Mouse (Mus musculus) lung, embryonic 14.5 days (tissue): ENCODE measurements around the gene Yae1d1. TPM values are rescaled to one million over a fixed set of nuclear protein-coding genes. Genes with fewer than 3 reads are reported as not detected.
"Not testable (repeated sequence)": the region's sequence is repeated elsewhere in the genome, so short reads cannot be mapped to it uniquely, and the experiment has no call there.

Experiments used
- ATAC-seq: fragments of 200-750 bp; cut with Nextera tagmentation; 2 replicates; pipeline ENCODE4 v1.8.0; 2017; ENCODE audit warnings: mild to moderate bottlenecking, moderate TSS enrichment, moderate library complexity; ENCODE audit not compliant: insufficient read depth
- DNase-seq: peaks from one replicate; pipeline ENCODE4 v3.0.0-alpha.2; 2015
- H3K27ac ChIP-seq: fragments of 300-500 bp; sonication (generic); 2 replicates; pipeline ENCODE4 v1.5.1; 2014; ENCODE audit warnings: low read depth, mild to moderate bottlenecking, moderate library complexity
- H3K27me3 ChIP-seq: fragments of 300-500 bp; sonication (generic); 2 replicates; pipeline ENCODE4 v1.6.1; 2014; ENCODE audit warnings: low read length, control low read depth; ENCODE audit not compliant: insufficient read depth
- H3K36me3 ChIP-seq: fragments of 300-500 bp; sonication (generic); 2 replicates; pipeline ENCODE4 v1.6.1; 2014; ENCODE audit warnings: control low read depth; ENCODE audit not compliant: insufficient read depth
- H3K4me1 ChIP-seq: fragments of 300-500 bp; sonication (generic); 2 replicates; pipeline ENCODE4 v1.6.1; 2014; ENCODE audit warnings: antibody characterized with exemption, control low read depth; ENCODE audit not compliant: insufficient read depth
- H3K4me2 ChIP-seq: fragments of 300-500 bp; sonication (generic); 2 replicates; pipeline ENCODE4 v1.6.1; 2014; ENCODE audit warnings: mild to moderate bottlenecking
- H3K4me3 ChIP-seq: fragments of 300-500 bp; sonication (generic); 2 replicates; pipeline ENCODE4 v1.5.1; 2014; ENCODE audit warnings: low read depth, low read length
- H3K9ac ChIP-seq: fragments of 300-500 bp; sonication (generic); 2 replicates; pipeline ENCODE4 v1.6.1; 2014
- H3K9me3 ChIP-seq: fragments of 300-500 bp; sonication (generic); 2 replicates; pipeline ENCODE4 v1.6.1; 2016; ENCODE audit warnings: low read depth, low read length, control low read depth
- CTCF ChIP-seq: IDR thresholded peaks from 2 replicates; pipeline ENCODE4 v1.5.1; 2016; ENCODE audit warnings: antibody characterized with exemption, low read depth
- WGBS: fragments of 180-500 bp; shearing (Covaris S2); extraction: QIAGEN DNeasy Blood & Tissue Kit; methylation state at CpG from one replicate; pipeline ENCODE4 v1.1.7; 2014; 5-methylcytosine and 5-hydroxymethylcytosine counted together
- polyA plus RNA-seq: library from polyadenylated mRNA; unstranded; fragments of >200 nt; fragmentation: Nextera tagmentation; extraction: Ambion mirVana; gene quantifications from 2 replicates; pipeline ENCODE4 v1.2.1, GENCODE M21; 2014

Gene Yae1d1
- polyA plus RNA-seq, 1 experiment from 2014 or later = 75.2 TPM

- H3K36me3 ChIP-seq = no peaks in the 10 kb centered on the region
- WGBS = 49% methylated on average over 1 of the region's 1 CpGs
- no peak overlapping the region for H3K27ac ChIP-seq
- H3K9ac ChIP-seq = no peak overlapping the region
- H3K4me1 ChIP-seq = no peaks in the 10 kb centered on the region
- no peak overlapping the region for H3K4me2 ChIP-seq
- no peaks in the 10 kb centered on the region for H3K27me3 ChIP-seq
- ATAC-seq (no peak), DNase-seq (no peak)
- TF ChIP-seq CTCF = no peak
- no peak overlapping the region for H3K4me3 ChIP-seq
- no peaks in the 10 kb centered on the region for H3K9me3 ChIP-seq
Observed at GRCm38 (mm10) chr13:17954282-17954681, 38.9 kb downstream of the Yae1d1 start.

GRCm38 (mm10) chr13:17950581-17950980 is 42.6 kb downstream of the Yae1d1 start:
- not testable (repeated sequence) for H3K9me3 ChIP-seq, H3K27me3 ChIP-seq, H3K4me3 ChIP-seq, ATAC-seq, H3K36me3 ChIP-seq, H3K9ac ChIP-seq, H3K27ac ChIP-seq, DNase-seq, H3K4me2 ChIP-seq, H3K4me1 ChIP-seq
- WGBS = 90% methylated on average over 8 of the region's 8 CpGs

- no peak overlapping the region for H3K9ac ChIP-seq
- H3K4me1 ChIP-seq = no peaks in the 10 kb centered on the region
- no peak overlapping the region for H3K27ac ChIP-seq
- WGBS = 69% methylated on average over 18 of the region's 18 CpGs
- ATAC-seq = no peak
- H3K9me3 ChIP-seq = no peaks in the 10 kb centered on the region
- no peak for DNase-seq
- H3K27me3 ChIP-seq = no peaks in the 10 kb centered on the region
- no peaks in the 10 kb centered on the region for H3K36me3 ChIP-seq
- H3K4me2 ChIP-seq = no peak overlapping the region
- no peak for TF ChIP-seq CTCF
- no peak overlapping the region for H3K4me3 ChIP-seq
Observed at GRCm38 (mm10) chr13:17949555-17949954, 43.6 kb downstream of the Yae1d1 start.

- no peak for TF ChIP-seq CTCF
- Histone ChIP-seq H3K36me3 (peaks cover 3% of the 10 kb centered on the region; the same call in 1 of the 2 replicates), H3K27me3 (no peaks in the 10 kb centered on the region), H3K27ac (peak within 1 kb of the TSS; percentile 90), H3K9ac (peak within 1 kb of the TSS; percentile 85), H3K9me3 (no peaks in the 10 kb centered on the region), H3K4me2 (peak within 1 kb of the TSS; percentile 62), H3K4me3 (peak within 1 kb of the TSS; percentile 86), H3K4me1 (peaks cover 4% of the 10 kb centered on the region; the same call in 1 of the 2 replicates)
- DNase-seq (peak; percentile 93), ATAC-seq (peak; percentile 100)
- WGBS = 5% methylated on average over 68 of the region's 69 CpGs
Observed at GRCm38 (mm10) chr13:17944078-17944917, 48.9 kb downstream of the Yae1d1 start, which contains the start of gene Rala. Gene Rala (minus strand): TSS chr13:17944239.

- WGBS = under 1% methylated on average over 67 of the region's 70 CpGs
- Histone ChIP-seq H3K27ac (peak overlapping the region; percentile 90), H3K36me3 (peaks cover 3% of the 10 kb centered on the region; the same call in 1 of the 2 replicates), H3K4me2 (peak overlapping the region; percentile 62), H3K9me3 (no peaks in the 10 kb centered on the region), H3K4me3 (peak overlapping the region; percentile 86), H3K9ac (peak overlapping the region; percentile 85), H3K4me1 (peaks cover 4% of the 10 kb centered on the region; the same call in 1 of the 2 replicates), H3K27me3 (no peaks in the 10 kb centered on the region)
- no peak for DNase-seq
- ATAC-seq = peak; percentile 85
- no peak for TF ChIP-seq CTCF
Observed at GRCm38 (mm10) chr13:17943306-17944077, 49.7 kb downstream of the Yae1d1 start.

GRCm38 (mm10) chr13:17942338-17942737 is 50.8 kb downstream of the Yae1d1 start:
- Histone ChIP-seq H3K4me3 (peak overlapping the region; percentile 86; the same call in 1 of the 2 replicates), H3K27me3 (no peaks in the 10 kb centered on the region), H3K27ac (no peak overlapping the region), H3K9ac (no peak overlapping the region; the same call in 1 of the 2 replicates), H3K36me3 (peaks cover 3% of the 10 kb centered on the region; the same call in 1 of the 2 replicates), H3K4me1 (peaks cover 4% of the 10 kb centered on the region; the same call in 1 of the 2 replicates), H3K4me2 (peak overlapping the region; percentile 62), H3K9me3 (no peaks in the 10 kb centered on the region)
- 60% methylated on average over 6 of the region's 6 CpGs for WGBS
- DNase-seq (no peak), ATAC-seq (no peak)
- no peak for TF ChIP-seq CTCF

Other genes with a start within 250 kb of the Yae1d1 start
- gene Cdk13, start 188.3 kb downstream of the Yae1d1 start, polyA plus RNA-seq = 23.0 and 27.6 TPM in 2 replicates
- 107 and 109 TPM in 2 replicates for gene Rala, start 49.1 kb downstream of the Yae1d1 start, polyA plus RNA-seq